Mouse (Mus musculus): ENCODE data around the gene Rps23.

- TF ChIP-seq POLR2A (IDR thresholded peaks at IDR 0.05; ENCODE audit: insufficient read depth, low read depth, low read length) (no peak), CTCF (IDR thresholded peaks at IDR 0.05; ENCODE audit: insufficient read depth, low read depth, low read length) (no peak)
Observed at GRCm38 (mm10) chr13:90896821-90897220, 25.9 kb upstream of the Rps23 start.
